Mouse (Mus musculus) myocyte (in vitro differentiated cells): ENCODE data around the gene Trim43c.
A peak's percentile ranks its signal among the peaks of the same experiment; 100 is the strongest.
"Not testable (repeated sequence)": the region's sequence is repeated elsewhere in the genome, so short reads cannot be mapped to it uniquely, and the experiment has no call there.

Experiments
- CEBPB ChIP-seq: IDR thresholded peaks from 2 replicates; pipeline ENCODE4 v1.6.1; 2011; ENCODE audit warnings: mild to moderate bottlenecking, moderate library complexity; ENCODE audit not compliant: poor library complexity, insufficient read depth, severe bottlenecking
- E2F4 ChIP-seq: IDR thresholded peaks from one replicate; pipeline ENCODE4 v1.6.1; 2011; ENCODE audit warnings: mild to moderate bottlenecking, control low read depth, moderate library complexity; ENCODE audit not compliant: insufficient read depth
- MAX ChIP-seq: IDR thresholded peaks from one replicate; pipeline ENCODE4 v1.6.1; 2011; ENCODE audit warnings: low read depth, mild to moderate bottlenecking, control low read depth
- MYOD1 ChIP-seq, 3 experiments: IDR thresholded peaks; one replicate each; pipeline ENCODE4 v1.6.1; 2011; ENCODE audit warnings: control low read depth in 2 of 3, low read depth in 2 of 3, mild to moderate bottlenecking in 2 of 3, moderate library complexity in 1 of 3; ENCODE audit not compliant: insufficient read length in 2 of 3, control insufficient read depth in 1 of 3
- MYOG ChIP-seq, 3 experiments: IDR thresholded peaks; one replicate each; pipeline ENCODE4 v1.6.1; 2011; ENCODE audit warnings: control low read depth in 2 of 3, low read depth in 2 of 3, mild to moderate bottlenecking in 2 of 3; ENCODE audit not compliant: insufficient read length in 2 of 3, control insufficient read depth in 1 of 3, insufficient read depth in 1 of 3
- POLR2A ChIP-seq: IDR thresholded peaks from one replicate; pipeline ENCODE4 v1.6.1; 2011; ENCODE audit warnings: low read depth, mild to moderate bottlenecking, control low read depth, moderate library complexity; ENCODE audit not compliant: insufficient read length
- POLR2AphosphoS2 ChIP-seq: IDR thresholded peaks from one replicate; pipeline ENCODE4 v1.6.1; 2011; ENCODE audit warnings: low read depth, control low read depth; ENCODE audit not compliant: insufficient read length
- SRF ChIP-seq: IDR thresholded peaks from one replicate; pipeline ENCODE4 v1.6.1; 2011; ENCODE audit warnings: low read depth; ENCODE audit not compliant: control insufficient read depth, insufficient read length
- TCF12 ChIP-seq: IDR thresholded peaks from one replicate; pipeline ENCODE4 v1.6.1; 2011; ENCODE audit warnings: mild to moderate bottlenecking, control low read depth; ENCODE audit not compliant: poor library complexity, insufficient read depth, severe bottlenecking
- TCF3 ChIP-seq: IDR thresholded peaks from one replicate; pipeline ENCODE4 v1.6.1; 2011; ENCODE audit warnings: low read depth, control low read depth; ENCODE audit not compliant: insufficient read length
- USF1 ChIP-seq: IDR thresholded peaks from one replicate; pipeline ENCODE4 v1.6.1; 2011; ENCODE audit warnings: low read depth, mild to moderate bottlenecking, control low read depth, moderate library complexity

- TF ChIP-seq POLR2A: peak; percentile 57
- TF ChIP-seq MYOG (IDR thresholded peaks at IDR 0.05; ENCODE audit: control insufficient read depth in 1 of 3, insufficient read depth in 1 of 3, insufficient read length in 2 of 3, low read depth in 2 of 3); SRF; MYOD1 (IDR thresholded peaks at IDR 0.05; ENCODE audit: control insufficient read depth in 1 of 3, insufficient read length in 2 of 3, low read depth in 2 of 3); MAX; TCF12; CEBPB; USF1; TCF3: not testable (repeated sequence)
- peak; percentile 50 for TF ChIP-seq POLR2AphosphoS2
- peak; percentile 74 for TF ChIP-seq E2F4
Measured at GRCm38 (mm10) chr9:88858566-88859492, 19.9 kb downstream of the Trim43c start.
